Mouse (Mus musculus): Measurements from ENCODE around the gene Gm17657.

DNA sequence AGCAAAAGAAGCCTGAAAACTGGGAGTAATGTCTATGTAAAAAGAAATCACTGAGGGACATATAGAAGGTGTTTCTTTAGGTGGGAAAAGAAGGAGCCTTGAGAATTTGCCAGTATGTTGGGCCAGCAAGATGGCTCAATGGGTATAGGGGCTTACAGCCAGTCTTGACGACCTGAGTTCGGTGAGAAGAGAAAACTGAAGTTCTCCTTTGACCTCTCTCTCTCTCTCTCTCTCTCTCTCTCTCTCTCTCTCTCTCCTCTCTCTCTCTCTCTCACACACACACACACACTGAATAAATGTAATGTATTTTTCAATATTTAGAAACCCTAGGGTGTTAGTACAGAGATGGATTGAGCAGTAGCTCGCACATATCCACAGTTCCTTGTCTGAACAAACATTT is 944 bp downstream of the Gm17657 start:
- TF ChIP-seq CTCF (IDR thresholded peaks at IDR 0.05; ENCODE audit: low read depth, low read length) (no peak), POLR2A (IDR thresholded peaks at IDR 0.05; ENCODE audit: borderline replicate concordance, low read depth, low read length) (no peak)

Measured in bone marrow macrophage, adult 2 months (primary cell).